17 mouse cellular contexts compared by ENCODE assay signal in the genomic region with DNA sequence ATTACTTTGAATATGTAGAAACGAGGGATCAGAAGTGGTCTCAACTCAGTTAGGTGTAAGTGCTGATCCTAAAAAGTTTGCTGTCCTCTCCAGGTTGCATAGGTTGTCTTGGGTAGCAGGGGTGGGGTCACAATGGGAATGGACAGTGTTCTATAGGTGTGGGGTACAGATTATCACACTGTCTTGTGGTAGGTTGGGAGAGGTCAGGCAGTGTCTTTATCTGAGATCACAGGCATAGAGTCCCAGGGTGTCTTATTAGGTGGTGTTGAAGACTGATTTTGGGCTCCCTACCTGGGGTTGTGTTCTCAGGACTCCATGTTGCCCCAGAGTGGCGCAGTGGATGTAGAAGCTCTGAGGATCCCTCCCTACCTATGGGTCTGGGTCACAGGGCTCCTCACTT.
"Had no signal": no experiment of that assay in that cellular context is flagged by ENCODE, and none has a peak within 500 bp of the region (broad histone marks: within the 10 kb centered on the region; RNA-seq: fewer than 3 reads in every experiment).

No protein-coding gene starts in this region.

- H3K9me3 ChIP-seq: lung, embryonic 15.5 days; midbrain, embryonic 13.5 days; midbrain, embryonic 15.5 days; neural tube, embryonic 12.5 days; stomach, embryonic 15.5 days had no signal

- H3K27me3 ChIP-seq: lung, embryonic 15.5 days; midbrain, embryonic 13.5 days; midbrain, embryonic 15.5 days; neural tube, embryonic 12.5 days; stomach, embryonic 15.5 days had no signal

- DNase-seq: lung, adult 2 months; lung, postnatal 14 days; lung, postnatal 36 days; right cerebral cortex, postnatal 14 days; thymus, adult 2 months; thymus, postnatal 25 days; thymus, postnatal 4 days had no signal

- H3K9ac ChIP-seq: liver, embryonic 14.5 days; lung, embryonic 15.5 days; midbrain, embryonic 13.5 days; midbrain, embryonic 15.5 days; neural tube, embryonic 12.5 days; stomach, embryonic 15.5 days had no signal

- H3K27ac ChIP-seq: liver, embryonic 14.5 days; lung, embryonic 15.5 days; macrophage; midbrain, embryonic 13.5 days; midbrain, embryonic 15.5 days; neural tube, embryonic 12.5 days; stomach, embryonic 15.5 days; stomach, postnatal 0 days had no signal

- ATAC-seq: lung, postnatal 0 days; midbrain, embryonic 13.5 days; midbrain, embryonic 15.5 days had no signal

- H3K4me1 ChIP-seq: lung, embryonic 15.5 days; midbrain, embryonic 13.5 days; midbrain, embryonic 15.5 days; neural tube, embryonic 12.5 days; stomach, embryonic 15.5 days had no signal

- H3K4me2 ChIP-seq: lung, embryonic 15.5 days; midbrain, embryonic 11.5 days; midbrain, embryonic 13.5 days; midbrain, embryonic 15.5 days; neural tube, embryonic 12.5 days; stomach, embryonic 15.5 days had no signal

- H3K4me3 ChIP-seq: lung, embryonic 15.5 days; midbrain, embryonic 13.5 days; midbrain, embryonic 15.5 days; neural tube, embryonic 12.5 days; stomach, embryonic 15.5 days had no signal
